ENCODE assay signal across 14 mouse cellular contexts in genomic region chr9:106169006-106169405, GRCm38 (mm10). TPM values are rescaled to one million over a fixed set of nuclear protein-coding genes. Genes with fewer than 3 reads are reported as not detected.
"Had no signal": no experiment of that assay in that cellular context is flagged by ENCODE, and none has a peak within 500 bp of the region (broad histone marks: within the 10 kb centered on the region; RNA-seq: fewer than 3 reads in every experiment).

No protein-coding gene starts in this region.

RNA-seq across cellular contexts. Expression of gene Tlr9, which starts 53.4 kb away (rescaled TPM):
- total RNA-seq: megakaryocyte-erythroid progenitor cell, adult 5-6 weeks had no signal
- polyA plus RNA-seq: limb, embryonic 10.5 days; limb, embryonic 11.5 days; limb, embryonic 12.5 days; liver, embryonic 11.5 days; lung, embryonic 15.5 days; lung, embryonic 16.5 days; midbrain, embryonic 10.5 days; midbrain, embryonic 11.5 days; midbrain, embryonic 12.5 days; midbrain, embryonic 13.5 days; midbrain, embryonic 16.5 days; myocyte; neural tube, embryonic 11.5 days had no signal
